Mouse (Mus musculus): ENCODE results near the gene Epb41l5.

The Epb41l5 gene

DNA sequence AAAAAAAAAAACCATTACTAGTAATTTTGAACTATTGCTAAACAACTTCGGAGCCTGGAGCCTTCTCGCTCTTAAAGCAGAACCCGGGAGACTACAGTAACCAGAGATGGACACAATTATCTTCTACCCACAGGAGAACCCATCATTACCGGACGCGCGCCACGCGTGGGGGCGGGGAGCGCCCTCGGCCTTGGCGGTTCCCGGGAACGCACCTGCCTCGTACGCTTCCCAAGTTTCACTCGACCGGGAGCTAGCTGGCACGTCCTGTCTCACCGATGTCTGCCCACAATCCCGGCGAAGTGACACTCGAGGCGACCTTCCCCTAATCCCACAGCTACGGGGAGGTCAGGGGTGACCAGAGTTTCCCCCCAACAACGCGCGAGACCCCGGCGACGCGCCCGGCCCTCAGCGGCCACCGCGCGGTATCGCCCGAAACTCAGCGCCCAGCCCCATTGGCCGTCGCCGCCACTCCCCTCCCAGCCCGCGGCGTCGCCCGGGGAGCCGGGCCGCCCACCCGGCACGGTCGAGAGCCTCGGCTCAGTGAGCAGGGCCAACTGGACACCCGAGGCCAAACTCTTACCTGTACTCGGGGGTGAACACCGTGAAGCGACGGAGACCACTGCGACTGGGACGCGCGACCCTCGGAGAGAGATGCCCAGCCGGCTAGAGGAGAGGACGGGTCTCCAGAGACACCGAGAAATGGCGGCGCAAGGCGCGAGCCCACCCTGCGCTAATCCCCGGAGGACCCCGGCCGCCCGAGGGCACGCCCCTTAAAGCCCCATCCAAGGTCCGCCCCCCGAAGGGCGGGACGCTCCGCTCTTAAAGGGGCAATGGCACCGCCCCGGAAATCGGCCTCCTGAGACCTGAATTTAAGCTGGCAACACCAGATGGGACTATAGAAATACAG lies at the start of gene Epb41l5:
Gene Epb41l5 (minus strand): TSS at position 796 of the 907 bp plus-strand sequence.
- peak; percentile 89 for DNase-seq (ENCODE audit: low read depth)

DNA sequence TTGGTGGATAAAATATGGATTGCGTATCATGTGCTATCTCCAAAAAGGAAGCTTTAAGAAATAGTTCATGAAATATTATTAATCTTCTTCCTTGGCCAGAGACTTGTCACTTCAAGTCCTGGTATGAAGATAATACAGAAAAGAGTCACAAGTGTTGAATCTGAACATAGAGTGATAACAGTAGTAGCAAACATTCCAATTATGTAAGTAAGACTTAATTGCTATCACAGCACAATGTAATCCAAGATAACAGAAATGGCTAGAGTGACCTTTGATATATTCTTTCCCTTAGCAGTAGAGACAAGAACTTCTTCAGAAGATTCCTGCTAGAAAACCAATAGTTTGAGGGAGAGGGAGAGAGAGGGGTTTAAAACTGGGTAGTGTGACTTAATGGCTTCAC lies 48.1 kb upstream of the Epb41l5 start:
- no peak for DNase-seq (ENCODE audit: low read depth)

DNA sequence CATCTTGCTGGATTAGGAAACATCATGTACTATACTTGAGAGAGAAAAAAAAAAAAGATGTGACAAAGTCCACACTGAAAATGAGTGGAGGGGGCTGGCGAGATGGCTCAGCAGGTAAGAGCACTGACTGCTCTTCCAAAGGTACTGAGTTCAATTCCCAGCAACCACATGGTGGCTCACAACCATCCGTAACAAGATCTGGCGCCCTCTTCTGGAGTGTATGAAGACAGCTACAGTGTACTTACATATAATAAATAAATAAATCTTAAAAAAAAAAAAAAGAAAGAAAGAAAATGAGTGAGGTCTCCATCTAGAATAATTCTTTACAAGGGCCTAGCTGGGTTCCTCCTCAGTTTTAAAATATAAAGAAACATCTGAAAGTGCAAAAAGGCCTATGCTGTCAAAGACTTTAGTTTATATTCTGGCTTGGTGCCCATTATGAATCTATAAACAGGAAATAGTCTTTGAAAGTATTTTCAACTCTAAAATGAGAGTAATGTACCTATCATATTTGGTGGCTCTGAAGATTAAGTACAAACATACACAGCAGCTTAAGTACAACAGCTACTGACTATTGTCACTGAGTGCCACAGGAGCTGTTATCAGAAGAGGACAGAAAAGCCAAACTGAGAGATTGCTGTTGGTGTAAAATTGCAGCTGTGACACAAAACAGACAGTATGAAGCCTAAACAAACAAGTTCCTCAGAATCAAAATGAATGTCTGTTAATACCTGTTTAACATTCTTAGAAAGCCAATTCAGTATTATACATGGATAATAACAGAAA lies 37.2 kb upstream of the Epb41l5 start:
- DNase-seq (ENCODE audit: low read depth) = no peak

DNA sequence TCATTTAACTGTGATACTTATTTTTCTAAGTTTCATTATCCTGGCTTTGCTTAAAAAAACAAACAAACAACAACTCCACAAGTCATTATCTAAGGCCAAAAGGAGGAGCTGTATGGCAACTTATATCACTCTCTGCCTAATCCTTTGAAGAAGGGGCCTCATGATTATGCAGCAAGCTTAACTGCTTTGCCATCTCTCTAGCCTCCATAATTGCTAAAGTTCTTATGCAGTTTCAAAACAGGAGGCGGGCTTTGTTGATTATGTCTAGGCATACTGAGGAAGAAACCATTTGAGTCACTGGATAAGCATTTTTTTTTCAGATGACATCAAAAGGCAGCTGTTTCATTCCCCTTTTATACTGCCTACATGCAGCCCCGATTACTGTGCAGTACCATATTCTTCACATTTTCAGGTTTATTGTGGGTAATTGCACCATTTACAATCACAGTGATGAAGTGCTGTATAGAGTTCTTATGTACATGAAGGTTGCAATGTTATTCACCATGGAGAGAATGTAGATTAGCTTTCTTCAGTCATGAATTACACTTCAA lies 32.9 kb upstream of the Epb41l5 start:
- no peak for DNase-seq (ENCODE audit: low read depth)

DNA sequence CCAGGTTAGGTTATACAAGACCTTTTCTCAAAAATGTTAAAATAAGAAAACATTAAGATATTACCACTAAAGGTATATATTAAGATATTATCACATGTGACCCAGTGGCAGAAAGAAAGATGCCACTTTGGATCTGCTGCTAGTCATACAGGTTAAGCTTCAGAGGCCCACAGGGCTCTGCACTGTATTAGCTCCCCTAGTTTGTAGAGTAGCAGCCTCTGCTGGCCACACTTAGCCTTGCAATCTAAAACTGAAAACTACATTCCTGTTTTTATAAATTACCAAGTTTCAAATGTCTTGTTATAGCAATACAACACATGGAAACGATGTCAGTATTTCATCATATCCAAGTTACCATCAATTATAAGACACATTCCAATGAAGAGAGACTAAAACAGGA lies 26.2 kb upstream of the Epb41l5 start:
- DNase-seq (ENCODE audit: low read depth) = peak; percentile 65

DNA sequence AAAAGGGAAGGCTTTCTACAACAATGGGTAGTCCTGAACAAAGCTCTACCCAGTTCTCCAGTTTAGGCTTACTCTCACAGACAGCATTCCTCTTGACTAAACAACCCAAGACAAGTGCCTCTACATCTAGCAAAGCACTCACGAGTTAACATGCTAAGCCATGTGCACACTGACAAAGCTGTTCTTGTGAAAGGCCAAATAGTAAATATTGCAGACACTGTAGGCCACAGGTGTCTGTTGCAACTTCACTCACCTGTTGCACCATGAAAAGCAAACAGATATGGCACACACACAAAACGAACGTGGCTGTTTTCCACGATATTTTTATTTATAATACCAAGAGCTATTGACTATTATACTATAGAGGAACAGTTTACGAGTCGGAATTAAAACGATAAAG lies 18.1 kb upstream of the Epb41l5 start:
- DNase-seq (ENCODE audit: low read depth) = no peak

DNA sequence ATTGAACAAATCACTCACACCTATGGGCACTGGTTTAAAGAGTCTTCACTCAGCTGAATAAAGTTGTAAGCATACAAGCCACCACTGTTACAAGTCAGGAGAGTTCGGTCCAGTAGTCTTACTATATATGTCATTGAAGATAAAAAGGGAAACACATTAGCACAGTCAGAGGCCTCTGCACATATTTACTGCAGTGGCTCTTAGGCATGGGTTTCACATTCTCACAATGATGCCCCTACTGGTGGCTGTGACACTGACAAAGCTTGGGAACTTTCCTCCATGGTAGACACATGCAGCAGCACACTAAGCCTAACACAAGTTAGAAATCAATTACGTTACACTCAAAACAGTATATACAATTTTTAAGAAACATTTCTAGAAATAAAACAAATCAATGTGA lies 5.5 kb upstream of the Epb41l5 start:
- peak; percentile 10 for DNase-seq (ENCODE audit: low read depth)

DNA sequence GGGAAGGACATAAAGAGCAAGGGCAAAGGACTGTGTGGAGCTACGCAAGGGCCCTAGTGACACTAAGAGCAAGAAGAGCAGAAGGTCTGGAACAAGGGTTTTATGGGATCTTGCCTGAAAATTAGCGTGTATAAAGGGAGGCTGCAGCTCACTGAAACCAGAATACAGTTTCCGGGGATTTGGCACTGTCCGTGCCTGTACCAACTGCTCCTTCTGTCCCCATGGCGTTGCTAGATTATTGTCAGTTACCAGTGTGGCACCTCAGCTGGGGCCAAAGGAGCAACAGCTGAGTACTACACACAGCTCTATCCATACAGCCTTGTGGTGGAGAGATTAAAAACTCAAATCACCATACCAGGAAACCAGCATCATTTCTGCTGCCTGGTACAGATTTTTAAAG lies 1.6 kb upstream of the Epb41l5 start:
- DNase-seq (ENCODE audit: low read depth) = no peak

DNA sequence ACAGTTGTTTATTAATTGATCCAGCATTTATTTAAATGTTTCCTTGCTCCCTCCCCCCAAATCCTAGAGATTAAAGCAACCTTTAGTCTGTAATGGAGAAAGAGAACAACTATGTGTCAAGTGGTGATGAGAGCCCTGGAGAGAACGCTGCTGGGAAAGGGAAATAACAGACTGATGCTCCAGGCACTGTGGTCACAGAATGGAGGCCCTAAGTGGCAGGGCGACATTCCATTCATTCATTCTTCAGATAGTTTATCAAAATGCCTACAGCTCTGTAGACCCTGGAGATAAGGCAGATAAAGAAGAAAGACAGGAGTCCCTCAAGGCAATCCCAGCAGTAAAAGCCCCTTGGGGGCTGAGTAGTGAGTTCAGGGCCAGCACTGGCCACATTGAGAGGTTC lies 827 bp upstream of the Epb41l5 start:
- no peak for DNase-seq (ENCODE audit: low read depth)

DNA sequence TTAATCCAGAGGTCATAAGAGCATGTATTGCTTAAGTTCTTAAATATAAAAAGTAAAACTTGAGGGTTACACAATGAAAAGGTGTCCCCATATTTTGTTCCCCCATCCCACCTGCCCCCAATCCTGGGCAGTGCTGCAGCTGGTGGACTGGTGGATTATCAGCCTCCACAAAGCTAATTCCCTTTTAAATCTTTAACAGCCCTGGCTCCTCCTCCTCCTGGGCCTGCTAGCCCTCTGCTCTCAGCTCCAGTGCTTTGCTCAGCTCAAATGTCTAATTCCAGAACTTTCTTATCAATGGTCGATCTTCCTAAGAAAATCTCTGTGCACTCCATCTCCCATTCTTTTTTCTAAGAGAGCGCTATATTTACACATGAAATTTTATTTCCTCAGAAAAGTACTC lies 2.4 kb downstream of the Epb41l5 start:
- DNase-seq (ENCODE audit: low read depth) = no peak

DNA sequence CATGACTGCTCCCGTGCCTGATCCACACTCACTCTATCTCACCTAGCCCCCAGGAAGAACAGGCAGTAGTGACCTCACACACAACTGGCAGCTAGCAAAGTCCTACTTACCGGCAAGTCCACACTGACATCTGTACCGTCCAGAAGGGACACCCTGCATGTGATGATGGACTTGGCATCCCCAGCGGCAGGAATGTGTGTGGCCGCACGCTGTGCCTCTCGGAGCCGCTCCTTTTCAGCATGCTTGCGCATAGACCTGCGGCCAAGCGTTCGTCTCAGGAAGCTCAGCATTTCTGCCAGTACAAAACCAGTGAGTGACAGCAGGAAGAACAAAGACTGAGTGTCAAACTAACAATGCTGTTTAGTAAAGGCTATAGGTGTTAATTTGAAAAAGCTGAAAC lies 6.4 kb downstream of the Epb41l5 start:
- no peak for DNase-seq (ENCODE audit: low read depth)

DNA sequence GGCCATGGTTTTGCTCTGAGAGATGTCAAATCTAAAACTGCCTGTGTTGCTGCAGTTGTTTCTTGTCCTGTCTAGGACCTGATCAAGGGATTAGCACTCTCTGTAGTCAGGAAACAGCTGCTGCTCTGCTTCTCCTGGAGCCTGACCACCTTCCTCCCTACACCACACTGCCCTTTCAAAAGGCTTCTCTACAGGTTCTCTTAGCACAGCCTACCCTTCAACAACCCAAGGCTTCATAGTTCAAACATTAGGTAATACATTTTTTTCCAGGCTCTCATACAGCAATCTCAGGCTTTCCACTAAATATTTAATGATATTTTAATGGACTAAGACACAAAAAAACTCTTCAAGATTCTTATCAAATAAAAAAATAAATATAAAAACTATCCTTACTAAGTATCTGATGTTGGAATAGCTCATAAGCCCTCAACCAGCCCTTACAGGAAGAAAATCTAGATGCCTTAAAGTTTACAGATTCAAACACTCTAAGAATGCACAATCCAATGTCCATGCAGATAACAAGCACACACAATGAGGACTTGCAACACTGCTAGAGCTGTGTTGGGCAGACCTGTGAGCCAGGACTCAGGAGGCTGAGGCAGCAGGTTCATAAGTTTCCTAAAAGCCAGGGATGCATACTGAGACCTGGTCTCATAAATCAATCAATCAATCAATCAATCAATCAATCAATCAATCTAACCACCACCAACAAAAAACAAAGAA lies 7.5 kb downstream of the Epb41l5 start:
- no peak for DNase-seq (ENCODE audit: low read depth)

DNA sequence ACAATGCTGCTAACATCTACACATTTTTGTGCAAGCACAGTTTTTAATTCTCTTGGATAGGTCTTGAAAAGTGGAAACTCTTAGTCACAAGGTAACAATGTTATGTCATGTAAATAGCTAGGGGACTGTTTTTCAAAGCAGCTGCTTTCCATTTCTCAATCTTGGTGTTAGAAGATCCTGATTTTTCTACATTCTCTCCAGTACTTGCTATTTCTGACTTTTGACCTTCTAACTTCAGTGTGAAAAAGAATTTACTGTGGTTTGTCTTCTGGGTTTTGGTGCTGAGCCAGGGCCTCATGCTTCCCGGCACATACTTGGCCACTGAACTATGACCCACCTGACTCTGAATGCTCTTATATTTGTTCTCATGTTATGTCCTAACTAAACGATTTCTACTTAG lies 8.8 kb downstream of the Epb41l5 start:
- DNase-seq (ENCODE audit: low read depth) = peak; percentile 54

DNA sequence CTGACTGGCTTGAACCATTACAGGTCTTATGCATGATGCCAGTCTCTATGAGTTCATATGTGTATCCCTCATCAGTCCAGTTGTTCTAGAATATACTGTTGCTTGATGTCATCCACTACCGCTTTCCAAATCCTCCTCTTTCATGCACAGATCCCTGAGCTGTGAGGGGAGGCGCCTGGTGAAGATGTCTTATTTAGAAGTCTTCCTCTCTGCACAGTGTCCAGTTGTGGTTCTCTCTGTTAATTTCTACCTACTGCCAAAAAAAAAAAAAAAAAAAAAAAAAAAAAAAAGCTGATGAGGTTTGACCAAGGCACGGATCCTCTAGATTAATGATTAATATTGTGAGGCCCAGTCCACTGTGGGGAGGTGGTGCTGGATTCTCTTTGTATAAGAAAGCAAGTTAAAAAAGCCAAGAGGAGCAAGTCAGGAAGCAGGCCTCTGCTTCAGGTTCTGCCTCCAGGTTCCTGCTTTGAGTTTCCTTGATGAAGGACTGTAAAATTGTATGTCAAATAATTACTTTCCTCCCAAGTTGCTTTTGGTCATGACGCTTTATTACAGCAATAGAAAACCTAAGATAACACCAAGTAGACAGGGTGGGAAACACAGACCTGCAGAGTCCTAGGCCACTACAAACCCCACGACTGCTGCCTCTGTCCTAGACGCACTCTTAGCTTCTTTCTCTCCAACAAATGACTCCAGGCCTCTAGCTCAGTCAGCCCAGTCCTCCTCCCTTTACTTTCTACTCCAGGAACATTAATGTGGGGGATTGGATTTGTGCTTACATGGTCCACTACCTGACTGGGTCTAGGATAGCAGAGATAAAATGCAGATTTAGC lies 11.4 kb downstream of the Epb41l5 start:
- no peak for DNase-seq (ENCODE audit: low read depth)

DNA sequence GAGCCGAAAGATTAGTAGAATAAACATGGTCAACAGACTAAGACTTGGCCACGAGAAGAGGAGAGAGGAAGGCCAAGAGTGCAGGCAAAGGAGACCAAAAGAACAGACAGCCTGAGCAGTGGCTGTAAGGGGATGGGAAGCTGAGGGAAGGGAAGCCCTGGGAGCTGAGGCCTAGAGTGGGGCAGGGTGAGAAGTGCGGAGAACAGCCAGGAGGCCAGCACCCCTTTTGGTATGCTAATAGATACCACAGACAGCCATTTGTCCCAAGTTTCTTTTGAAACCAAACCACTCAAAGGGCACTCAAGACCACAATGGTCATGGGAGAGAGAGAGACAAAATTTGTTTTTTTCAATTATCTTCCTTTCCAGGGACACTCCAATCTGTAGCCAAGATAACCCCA lies 14.1 kb downstream of the Epb41l5 start:
- no peak for DNase-seq (ENCODE audit: low read depth)

DNA sequence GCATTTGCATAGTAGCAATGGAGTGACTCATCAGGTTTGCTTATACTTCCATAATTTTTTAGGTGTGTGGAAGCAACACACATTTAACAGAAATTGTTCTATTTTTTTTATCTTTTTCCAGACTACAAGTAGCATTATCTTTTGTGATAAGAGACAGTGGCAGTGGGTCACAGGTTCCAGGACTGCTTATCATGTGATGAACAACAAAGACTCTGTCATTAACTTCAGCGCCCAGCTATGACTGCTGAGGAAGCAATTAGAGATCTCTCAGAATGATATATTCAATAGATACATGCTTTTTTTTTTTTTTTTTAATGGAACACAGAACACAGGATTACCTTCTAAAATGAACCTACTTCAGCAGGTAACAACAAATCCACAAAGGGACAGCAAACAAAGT lies 18.4 kb downstream of the Epb41l5 start:
- DNase-seq (ENCODE audit: low read depth) = no peak

DNA sequence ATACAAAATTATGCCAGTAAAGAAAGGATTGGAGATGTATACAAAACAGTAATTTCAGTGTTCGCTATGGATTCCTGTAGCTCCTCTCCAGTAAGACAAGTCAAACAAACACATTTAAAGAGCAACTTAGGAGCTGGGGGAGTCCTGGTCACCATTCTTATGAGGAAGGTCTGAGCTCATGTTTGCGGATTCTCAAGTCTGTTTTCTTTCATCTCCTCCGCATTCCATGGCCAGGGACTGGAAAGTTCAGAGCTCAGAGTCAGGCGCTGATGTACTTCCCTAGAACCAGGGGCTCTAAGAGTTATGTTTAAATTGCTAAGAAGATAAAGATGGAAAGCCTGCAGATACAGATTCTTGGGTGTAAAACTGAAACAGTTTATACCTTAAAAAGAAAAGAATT lies 22.0 kb downstream of the Epb41l5 start:
- no peak for DNase-seq (ENCODE audit: low read depth)

DNA sequence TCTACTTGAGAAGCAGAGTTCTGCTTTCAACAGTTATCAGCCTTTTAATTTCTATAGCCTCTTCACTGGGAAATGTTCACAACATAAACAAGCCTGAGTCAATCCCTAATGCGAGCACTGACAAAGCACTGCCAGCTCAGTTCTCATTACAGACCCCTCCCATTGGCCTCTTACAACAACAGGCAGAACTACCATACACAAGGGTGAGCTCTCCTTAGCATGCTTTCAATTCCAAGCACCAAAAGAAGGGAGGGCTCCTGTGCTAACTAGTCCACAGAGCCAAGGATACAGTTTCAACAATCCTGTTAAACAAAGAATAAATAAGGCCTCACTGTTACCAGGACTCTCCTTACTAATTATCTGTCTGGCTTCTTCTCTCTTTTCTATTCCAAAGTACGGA lies 24.4 kb downstream of the Epb41l5 start:
- peak; percentile 28 for DNase-seq (ENCODE audit: low read depth)

DNA sequence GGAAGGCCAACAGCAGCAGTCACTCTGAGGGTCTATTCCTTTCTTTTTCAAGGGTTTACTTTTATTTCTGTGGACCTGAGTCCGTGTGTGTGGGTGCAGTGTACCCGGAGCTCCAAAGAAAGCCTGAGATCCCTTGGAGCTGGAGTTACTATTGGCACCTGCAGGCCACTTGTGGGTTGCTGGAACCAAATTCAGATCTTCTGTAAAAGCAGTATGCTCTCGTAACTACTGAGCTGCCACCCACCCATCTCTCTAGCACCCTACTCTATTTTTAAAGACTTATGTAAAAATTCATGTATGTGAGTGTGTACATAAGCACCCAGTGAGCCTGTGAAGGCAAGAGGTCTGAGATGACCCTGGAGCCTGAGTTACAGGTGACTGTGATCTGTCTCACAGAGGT lies 43.4 kb downstream of the Epb41l5 start:
- no peak for DNase-seq (ENCODE audit: low read depth)

DNA sequence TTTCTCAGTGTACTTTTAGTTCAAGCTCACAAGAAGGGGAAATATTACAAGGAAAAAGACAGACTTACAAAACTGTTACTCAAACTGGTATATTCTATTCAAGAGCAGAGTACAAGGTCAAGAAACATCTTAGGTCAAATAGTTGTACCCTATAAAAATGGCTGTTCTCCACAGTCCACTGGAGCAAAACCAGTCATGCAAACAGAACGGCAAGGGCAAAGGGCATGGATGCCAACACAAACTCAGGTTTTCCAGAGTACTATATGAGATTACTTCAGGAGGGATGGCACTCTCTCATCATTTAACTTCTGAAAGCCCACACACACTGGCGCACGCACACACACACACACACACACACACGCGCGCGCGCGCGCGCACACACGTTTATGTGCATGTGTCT lies 46.4 kb downstream of the Epb41l5 start:
- DNase-seq (ENCODE audit: low read depth) = no peak

DNA sequence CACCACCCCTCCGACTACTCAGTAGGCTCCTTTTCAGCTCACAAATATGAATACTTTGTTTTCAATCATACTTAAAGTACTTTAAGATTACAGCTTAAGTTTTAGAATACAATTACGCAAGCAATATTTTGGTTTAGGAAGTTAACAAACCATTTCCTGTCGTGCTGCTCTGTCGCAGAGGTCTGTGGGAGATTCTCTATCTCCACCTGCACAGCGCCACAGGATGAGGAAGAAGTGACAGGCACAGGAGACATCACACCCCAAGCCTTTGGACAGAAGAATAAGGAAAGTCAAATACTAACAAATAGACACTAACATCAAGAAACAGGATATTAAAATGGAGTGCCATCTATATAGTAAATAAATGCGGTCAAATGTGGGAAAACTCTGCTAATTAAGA lies 49.9 kb downstream of the Epb41l5 start:
- no peak for DNase-seq (ENCODE audit: low read depth)
